Mouse (Mus musculus): ENCODE measurements around the gene Bfsp1. TPM values are rescaled to one million over a fixed set of nuclear protein-coding genes. Genes with fewer than 3 reads are reported as not detected.

Gene Bfsp1
- polyA plus RNA-seq, 1 experiment = 0.35 TPM

DNA sequence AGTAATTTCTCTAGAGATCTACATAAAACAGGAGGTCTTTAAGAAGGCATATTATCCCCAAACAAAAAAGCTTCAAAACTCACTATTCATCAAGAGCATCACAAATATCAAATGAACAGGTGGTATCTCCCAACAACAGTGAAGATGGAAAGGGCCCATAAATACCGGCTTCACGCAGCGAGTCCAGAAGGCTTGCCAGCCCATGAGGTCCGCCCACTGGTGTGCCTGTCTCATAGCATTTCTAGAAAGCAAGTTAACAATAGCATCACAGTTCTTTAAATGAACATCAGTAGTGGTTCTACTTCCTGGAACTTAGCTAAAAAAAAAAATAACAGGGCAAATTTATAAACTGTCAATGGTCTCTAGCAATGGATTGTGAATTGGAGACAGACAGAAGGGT, 19.0 kb upstream of the Bfsp1 start:
- Histone ChIP-seq H3K36me3 (ENCODE audit: control insufficient read depth, insufficient read depth, low read length) (no peaks in the 10 kb centered on the region), H3K27ac (ENCODE audit: control insufficient read depth, insufficient read depth, low read length) (no peak overlapping the region), H3K27me3 (ENCODE audit: control insufficient read depth, insufficient read depth, low read length) (no peaks in the 10 kb centered on the region), H3K4me1 (replicated peaks; ENCODE audit: control insufficient read depth, insufficient read depth, low read length) (no peaks in the 10 kb centered on the region), H3K4me3 (ENCODE audit: control insufficient read depth, insufficient read depth, low read length) (no peak overlapping the region)
- TF ChIP-seq CTCF (IDR thresholded peaks at IDR 0.05; ENCODE audit: borderline replicate concordance, control insufficient read depth, extremely low read depth, insufficient read depth, low read length, poor library complexity) = no peak
- no peak for TF ChIP-seq POLR2A (IDR thresholded peaks at IDR 0.05; ENCODE audit: control insufficient read depth, extremely low read depth, insufficient read depth, low read length, poor library complexity)
- no peak for DNase-seq
- 96% methylated on average over 4 of the region's 4 CpGs for WGBS

GRCm38 (mm10) chr2:143879311-143879710, 16.3 kb upstream of the Bfsp1 start:
- 88% methylated on average over 6 of the region's 6 CpGs for WGBS
- Histone ChIP-seq H3K27me3 (ENCODE audit: control insufficient read depth, insufficient read depth, low read length) (no peaks in the 10 kb centered on the region), H3K4me3 (ENCODE audit: control insufficient read depth, insufficient read depth, low read length) (no peak overlapping the region), H3K27ac (ENCODE audit: control insufficient read depth, insufficient read depth, low read length) (no peak overlapping the region), H3K36me3 (ENCODE audit: control insufficient read depth, insufficient read depth, low read length) (no peaks in the 10 kb centered on the region), H3K4me1 (replicated peaks; ENCODE audit: control insufficient read depth, insufficient read depth, low read length) (no peaks in the 10 kb centered on the region)
- TF ChIP-seq CTCF (IDR thresholded peaks at IDR 0.05; ENCODE audit: borderline replicate concordance, control insufficient read depth, extremely low read depth, insufficient read depth, low read length, poor library complexity) (no peak), POLR2A (IDR thresholded peaks at IDR 0.05; ENCODE audit: control insufficient read depth, extremely low read depth, insufficient read depth, low read length, poor library complexity) (no peak)
- no peak for DNase-seq

- TF ChIP-seq POLR2A (IDR thresholded peaks at IDR 0.05; ENCODE audit: control insufficient read depth, extremely low read depth, insufficient read depth, low read length, poor library complexity) (no peak), CTCF (IDR thresholded peaks at IDR 0.05; ENCODE audit: borderline replicate concordance, control insufficient read depth, extremely low read depth, insufficient read depth, low read length, poor library complexity) (no peak)
- Histone ChIP-seq H3K4me3 (ENCODE audit: control insufficient read depth, insufficient read depth, low read length) (no peak overlapping the region), H3K27ac (ENCODE audit: control insufficient read depth, insufficient read depth, low read length) (no peak overlapping the region), H3K36me3 (ENCODE audit: control insufficient read depth, insufficient read depth, low read length) (no peaks in the 10 kb centered on the region), H3K4me1 (replicated peaks; ENCODE audit: control insufficient read depth, insufficient read depth, low read length) (no peaks in the 10 kb centered on the region), H3K27me3 (ENCODE audit: control insufficient read depth, insufficient read depth, low read length) (no peaks in the 10 kb centered on the region)
- WGBS = 79% methylated on average over 4 of the region's 4 CpGs
- no peak for DNase-seq
Observed at GRCm38 (mm10) chr2:143876929-143877632, 14.1 kb upstream of the Bfsp1 start.

DNA sequence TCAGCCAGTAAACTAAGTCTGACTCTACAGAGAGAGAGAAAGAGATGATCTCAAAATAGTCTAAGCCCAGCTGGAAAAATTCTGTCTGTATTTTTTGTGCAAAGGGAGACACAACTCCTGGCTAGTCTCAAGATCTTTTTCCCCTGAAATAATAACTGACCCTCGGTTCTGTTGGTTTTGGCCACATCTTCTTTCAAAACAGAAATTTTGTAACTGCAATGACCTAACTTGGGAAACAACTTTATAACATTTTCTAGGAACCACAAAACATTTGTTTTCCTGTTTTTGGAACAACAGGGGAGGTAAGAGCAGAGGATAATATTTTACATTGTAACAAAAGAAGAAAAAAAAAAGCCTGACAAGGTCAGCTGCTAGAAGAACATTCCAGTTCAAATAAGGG, 13.1 kb upstream of the Bfsp1 start:
- no peak for TF ChIP-seq CTCF (IDR thresholded peaks at IDR 0.05; ENCODE audit: borderline replicate concordance, control insufficient read depth, extremely low read depth, insufficient read depth, low read length, poor library complexity)
- no peak for TF ChIP-seq POLR2A (IDR thresholded peaks at IDR 0.05; ENCODE audit: control insufficient read depth, extremely low read depth, insufficient read depth, low read length, poor library complexity)
- Histone ChIP-seq H3K27me3 (ENCODE audit: control insufficient read depth, insufficient read depth, low read length) (no peaks in the 10 kb centered on the region), H3K4me1 (replicated peaks; ENCODE audit: control insufficient read depth, insufficient read depth, low read length) (no peaks in the 10 kb centered on the region), H3K27ac (ENCODE audit: control insufficient read depth, insufficient read depth, low read length) (no peak overlapping the region), H3K36me3 (ENCODE audit: control insufficient read depth, insufficient read depth, low read length) (no peaks in the 10 kb centered on the region), H3K4me3 (ENCODE audit: control insufficient read depth, insufficient read depth, low read length) (no peak overlapping the region)
- 87% methylated on average over 1 of the region's 1 CpGs for WGBS
- no peak for DNase-seq

DNA sequence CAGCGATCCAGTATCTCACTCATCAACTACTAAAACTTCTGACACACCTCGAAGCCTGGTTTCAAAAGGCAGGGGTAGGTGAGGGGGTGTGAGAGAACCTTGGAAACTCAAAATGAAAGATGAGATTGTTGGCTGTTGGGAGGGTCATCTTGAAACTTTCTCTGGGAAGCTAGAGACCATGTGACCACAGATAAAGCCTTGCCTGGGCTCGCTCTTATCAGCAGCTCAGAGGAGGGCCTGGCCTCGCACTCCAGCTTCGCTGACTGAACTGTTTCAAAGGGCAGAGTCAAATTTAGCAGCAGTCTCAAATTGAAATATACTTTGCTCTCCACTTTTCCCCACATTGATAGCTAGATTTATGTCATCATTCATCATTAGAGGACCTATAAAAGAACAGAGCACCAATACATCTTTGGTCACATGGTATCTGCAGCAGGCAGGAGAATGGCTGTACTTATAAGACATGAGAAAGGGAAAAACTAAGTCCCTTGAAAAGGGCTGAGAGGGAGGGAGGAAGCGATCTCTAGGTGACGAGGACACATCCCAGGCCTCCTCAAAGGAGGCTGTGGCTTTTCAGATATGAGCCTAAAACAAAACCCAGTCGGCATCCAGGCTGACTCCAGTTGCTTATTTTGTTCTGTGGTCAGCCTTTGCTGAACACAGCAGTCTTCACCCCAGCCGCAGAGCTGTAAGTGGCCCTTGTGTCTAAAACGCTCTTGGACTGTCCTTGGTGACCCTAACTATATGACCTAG, 8.1 kb upstream of the Bfsp1 start:
- Histone ChIP-seq H3K4me1 (replicated peaks; ENCODE audit: control insufficient read depth, insufficient read depth, low read length) (no peaks in the 10 kb centered on the region), H3K27ac (ENCODE audit: control insufficient read depth, insufficient read depth, low read length) (no peak overlapping the region), H3K4me3 (ENCODE audit: control insufficient read depth, insufficient read depth, low read length) (no peak overlapping the region), H3K36me3 (ENCODE audit: control insufficient read depth, insufficient read depth, low read length) (no peaks in the 10 kb centered on the region), H3K27me3 (ENCODE audit: control insufficient read depth, insufficient read depth, low read length) (no peaks in the 10 kb centered on the region)
- WGBS = 79% methylated on average over 10 of the region's 10 CpGs
- no peak for DNase-seq
- TF ChIP-seq POLR2A (IDR thresholded peaks at IDR 0.05; ENCODE audit: control insufficient read depth, extremely low read depth, insufficient read depth, low read length, poor library complexity) = no peak
- TF ChIP-seq CTCF (IDR thresholded peaks at IDR 0.05; ENCODE audit: borderline replicate concordance, control insufficient read depth, extremely low read depth, insufficient read depth, low read length, poor library complexity) = no peak

DNA sequence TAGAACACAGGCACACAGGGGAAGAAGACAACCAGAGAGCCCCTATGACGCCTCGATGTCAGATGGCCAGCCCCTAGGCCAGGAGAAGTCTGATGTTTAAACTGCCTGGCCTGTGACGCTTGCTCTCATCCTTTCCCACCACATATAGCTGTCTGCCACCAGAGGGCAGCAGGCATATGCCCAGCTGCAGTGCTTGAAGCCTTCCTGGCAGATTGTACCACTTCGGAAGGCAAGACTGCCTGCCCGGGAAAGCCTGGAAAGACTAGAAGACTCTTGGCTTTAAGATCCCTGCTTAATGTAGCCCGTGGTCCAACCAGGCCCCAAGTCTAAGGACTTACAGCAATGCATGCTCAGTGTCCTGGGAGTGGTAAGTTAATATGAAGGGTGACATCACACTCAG, 4.4 kb upstream of the Bfsp1 start:
- TF ChIP-seq POLR2A (IDR thresholded peaks at IDR 0.05; ENCODE audit: control insufficient read depth, extremely low read depth, insufficient read depth, low read length, poor library complexity) (no peak), CTCF (IDR thresholded peaks at IDR 0.05; ENCODE audit: borderline replicate concordance, control insufficient read depth, extremely low read depth, insufficient read depth, low read length, poor library complexity) (peak; percentile 87)
- Histone ChIP-seq H3K4me3 (ENCODE audit: control insufficient read depth, insufficient read depth, low read length) (no peak overlapping the region), H3K4me1 (replicated peaks; ENCODE audit: control insufficient read depth, insufficient read depth, low read length) (no peaks in the 10 kb centered on the region), H3K27me3 (ENCODE audit: control insufficient read depth, insufficient read depth, low read length) (no peaks in the 10 kb centered on the region; the same call in 1 of the 2 replicates), H3K36me3 (ENCODE audit: control insufficient read depth, insufficient read depth, low read length) (no peaks in the 10 kb centered on the region), H3K27ac (ENCODE audit: control insufficient read depth, insufficient read depth, low read length) (no peak overlapping the region)
- DNase-seq = peak; percentile 42
- 8% methylated on average over 6 of the region's 6 CpGs for WGBS

Measured in thymus, adult 2 months (tissue).